Mouse (Mus musculus): ENCODE measurements around the gene Syce2. TPM values are rescaled to one million over a fixed set of nuclear protein-coding genes. Genes with fewer than 3 reads are reported as not detected.
"Not testable (repeated sequence)": the region's sequence is repeated elsewhere in the genome, so short reads cannot be mapped to it uniquely, and the experiment has no call there.

The Syce2 gene
- 86.2 and 87.8 TPM in 2 replicates for polyA plus RNA-seq (2014; fragmentation: Nextera tagmentation; extraction: Ambion mirVana)

GRCm38 (mm10) chr8:84871376-84872308 lies at the start of gene Syce2:
TSS of gene Syce2 (plus strand) at chr8:84872111.
- H3K4me1 ChIP-seq (replicated peaks; ENCODE audit: control insufficient read depth, insufficient read depth, low read length): peaks cover 12% of the 10 kb centered on the region
- ATAC-seq (replicated peaks; ENCODE audit: low FRiP score) (peak; percentile 76), DNase-seq (ENCODE audit: low spot score) (peak; percentile 89)
- WGBS: 15% methylated on average over 44 of the region's 46 CpGs
- H3K36me3 ChIP-seq (ENCODE audit: control insufficient read depth, insufficient read depth, low read length): peaks cover 6% of the 10 kb centered on the region
- H3K9ac ChIP-seq (ENCODE audit: low read length): peak within 1 kb of the TSS; percentile 57
- peak within 1 kb of the TSS; percentile 80 for H3K4me2 ChIP-seq (ENCODE audit: low read depth, low read length, severe bottlenecking)
- H3K4me3 ChIP-seq (ENCODE audit: low read depth, low read length): peak within 1 kb of the TSS; percentile 38
- no peak within 1 kb of the TSS for H3K27ac ChIP-seq (ENCODE audit: low read depth, low read length)
- H3K27me3 ChIP-seq (ENCODE audit: control insufficient read depth, insufficient read depth, low read length): no peaks in the 10 kb centered on the region
- H3K9me3 ChIP-seq (ENCODE audit: control insufficient read depth, low read length): no peaks in the 10 kb centered on the region

- no peak for DNase-seq (ENCODE audit: low spot score)
- H3K4me1 ChIP-seq (replicated peaks; ENCODE audit: control insufficient read depth, insufficient read depth, low read length): peaks cover 6% of the 10 kb centered on the region; the same call in 1 of the 2 replicates
- peak within 1 kb of the TSS; percentile 43 for H3K4me2 ChIP-seq (ENCODE audit: low read depth, low read length, severe bottlenecking)
- 35% methylated on average over 3 of the region's 3 CpGs for WGBS
- no peaks in the 10 kb centered on the region; the same call in 1 of the 2 replicates for H3K27me3 ChIP-seq (ENCODE audit: control insufficient read depth, insufficient read depth, low read length)
- no peak within 1 kb of the TSS for H3K27ac ChIP-seq (ENCODE audit: low read depth, low read length)
- no peak for ATAC-seq (replicated peaks; ENCODE audit: low FRiP score)
- peak within 1 kb of the TSS; percentile 39 for H3K9ac ChIP-seq (ENCODE audit: low read length)
- no peaks in the 10 kb centered on the region for H3K36me3 ChIP-seq (ENCODE audit: control insufficient read depth, insufficient read depth, low read length)
- H3K4me3 ChIP-seq (ENCODE audit: low read depth, low read length): no peak within 1 kb of the TSS
- H3K9me3 ChIP-seq (ENCODE audit: control insufficient read depth, low read length): no peaks in the 10 kb centered on the region
Measured at GRCm38 (mm10) chr8:84822723-84823122, 49.2 kb upstream of the Syce2 start, which contains the start of gene Dand5. TSS of gene Dand5 (minus strand) at chr8:84822823.

GRCm38 (mm10) chr8:84823653-84824052 lies 48.3 kb upstream of the Syce2 start:
- Histone ChIP-seq H3K9ac (ENCODE audit: low read length) (peak overlapping the region; percentile 39), H3K36me3 (ENCODE audit: control insufficient read depth, insufficient read depth, low read length) (no peaks in the 10 kb centered on the region), H3K4me1 (replicated peaks; ENCODE audit: control insufficient read depth, insufficient read depth, low read length) (peaks cover 6% of the 10 kb centered on the region; the same call in 1 of the 2 replicates), H3K27me3 (ENCODE audit: control insufficient read depth, insufficient read depth, low read length) (no peaks in the 10 kb centered on the region; the same call in 1 of the 2 replicates), H3K4me3 (ENCODE audit: low read depth, low read length) (no peak overlapping the region), H3K4me2 (ENCODE audit: low read depth, low read length, severe bottlenecking) (peak overlapping the region; percentile 43), H3K9me3 (ENCODE audit: control insufficient read depth, low read length) (no peaks in the 10 kb centered on the region), H3K27ac (ENCODE audit: low read depth, low read length) (no peak overlapping the region)
- DNase-seq (ENCODE audit: low spot score) (peak; percentile 91), ATAC-seq (replicated peaks; ENCODE audit: low FRiP score) (peak; percentile 79)
- WGBS: under 1% methylated on average over 18 of the region's 18 CpGs

- 76% methylated on average over 4 of the region's 4 CpGs for WGBS
- ATAC-seq (replicated peaks; ENCODE audit: low FRiP score) (no peak), DNase-seq (ENCODE audit: low spot score) (no peak)
- Histone ChIP-seq H3K36me3 (ENCODE audit: control insufficient read depth, insufficient read depth, low read length) (no peaks in the 10 kb centered on the region), H3K4me2 (ENCODE audit: low read depth, low read length, severe bottlenecking) (no peak overlapping the region), H3K27ac (ENCODE audit: low read depth, low read length) (no peak overlapping the region), H3K4me3 (ENCODE audit: low read depth, low read length) (no peak overlapping the region), H3K9ac (ENCODE audit: low read length) (no peak overlapping the region), H3K9me3 (ENCODE audit: control insufficient read depth, low read length) (no peaks in the 10 kb centered on the region), H3K4me1 (replicated peaks; ENCODE audit: control insufficient read depth, insufficient read depth, low read length) (peaks cover 6% of the 10 kb centered on the region; the same call in 1 of the 2 replicates), H3K27me3 (ENCODE audit: control insufficient read depth, insufficient read depth, low read length) (no peaks in the 10 kb centered on the region; the same call in 1 of the 2 replicates)
Measured at GRCm38 (mm10) chr8:84825636-84826035, 46.3 kb upstream of the Syce2 start.

GRCm38 (mm10) chr8:84826518-84826917 lies 45.4 kb upstream of the Syce2 start:
- ATAC-seq (replicated peaks; ENCODE audit: low FRiP score); H3K27ac ChIP-seq (ENCODE audit: low read depth, low read length); H3K4me3 ChIP-seq (ENCODE audit: low read depth, low read length); H3K27me3 ChIP-seq (ENCODE audit: control insufficient read depth, insufficient read depth, low read length); H3K4me2 ChIP-seq (ENCODE audit: low read depth, low read length, severe bottlenecking); H3K9me3 ChIP-seq (ENCODE audit: control insufficient read depth, low read length); H3K4me1 ChIP-seq (replicated peaks; ENCODE audit: control insufficient read depth, insufficient read depth, low read length); H3K9ac ChIP-seq (ENCODE audit: low read length); H3K36me3 ChIP-seq (ENCODE audit: control insufficient read depth, insufficient read depth, low read length); DNase-seq (ENCODE audit: low spot score): not testable (repeated sequence)
- 95% methylated on average over 2 of the region's 2 CpGs for WGBS

GRCm38 (mm10) chr8:84831490-84831889 lies 40.4 kb upstream of the Syce2 start, which contains the start of gene Gadd45gip1:
TSS of gene Gadd45gip1 (plus strand) at chr8:84831522.
- DNase-seq (ENCODE audit: low spot score) (no peak), ATAC-seq (replicated peaks; ENCODE audit: low FRiP score) (no peak)
- H3K4me1 ChIP-seq (replicated peaks; ENCODE audit: control insufficient read depth, insufficient read depth, low read length): peaks cover 2% of the 10 kb centered on the region; the same call in 1 of the 2 replicates
- 85% methylated on average over 11 of the region's 11 CpGs for WGBS
- H3K9ac ChIP-seq (ENCODE audit: low read length): peak within 1 kb of the TSS; percentile 99
- H3K27me3 ChIP-seq (ENCODE audit: control insufficient read depth, insufficient read depth, low read length): no peaks in the 10 kb centered on the region
- H3K4me3 ChIP-seq (ENCODE audit: low read depth, low read length): peak within 1 kb of the TSS; percentile 94
- no peaks in the 10 kb centered on the region for H3K9me3 ChIP-seq (ENCODE audit: control insufficient read depth, low read length)
- H3K27ac ChIP-seq (ENCODE audit: low read depth, low read length): peak within 1 kb of the TSS; percentile 86
- peak within 1 kb of the TSS; percentile 61 for H3K4me2 ChIP-seq (ENCODE audit: low read depth, low read length, severe bottlenecking)
- H3K36me3 ChIP-seq (ENCODE audit: control insufficient read depth, insufficient read depth, low read length): peaks cover 9% of the 10 kb centered on the region; the same call in 1 of the 2 replicates

GRCm38 (mm10) chr8:84832034-84832717 lies 39.7 kb upstream of the Syce2 start:
- Histone ChIP-seq H3K9ac (ENCODE audit: low read length) (peak overlapping the region; percentile 99), H3K4me3 (ENCODE audit: low read depth, low read length) (peak overlapping the region; percentile 94), H3K27me3 (ENCODE audit: control insufficient read depth, insufficient read depth, low read length) (no peaks in the 10 kb centered on the region), H3K4me1 (replicated peaks; ENCODE audit: control insufficient read depth, insufficient read depth, low read length) (peaks cover 2% of the 10 kb centered on the region; the same call in 1 of the 2 replicates), H3K36me3 (ENCODE audit: control insufficient read depth, insufficient read depth, low read length) (peaks cover 9% of the 10 kb centered on the region; the same call in 1 of the 2 replicates), H3K9me3 (ENCODE audit: control insufficient read depth, low read length) (no peaks in the 10 kb centered on the region), H3K4me2 (ENCODE audit: low read depth, low read length, severe bottlenecking) (peak overlapping the region; percentile 61), H3K27ac (ENCODE audit: low read depth, low read length) (peak overlapping the region; percentile 86)
- 1% methylated on average over 59 of the region's 59 CpGs for WGBS
- ATAC-seq (replicated peaks; ENCODE audit: low FRiP score) (peak; percentile 80), DNase-seq (ENCODE audit: low spot score) (peak; percentile 91)
